Mouse (Mus musculus): ENCODE measurements around the gene Fzd1.

GRCm38 (mm10) chr5:4801096-4801850 lies 43.4 kb upstream of the Fzd1 start:
- no peak for TF ChIP-seq CTCF (IDR thresholded peaks at IDR 0.05; ENCODE audit: extremely low read depth, insufficient read depth, insufficient read length, insufficient replicate concordance)
- TF ChIP-seq POLR2A (IDR thresholded peaks at IDR 0.05; ENCODE audit: low read depth, low read length) = no peak

Data from spleen, adult 2 months (tissue).